Mouse (Mus musculus) layer of hippocampus, postnatal 25 days (tissue): ENCODE results near the gene Mettl7b. TPM values are rescaled to one million over a fixed set of nuclear protein-coding genes. Genes with fewer than 3 reads are reported as not detected.
"Not testable (repeated sequence)": the region's sequence is repeated elsewhere in the genome, so short reads cannot be mapped to it uniquely, and the experiment has no call there.

ENCODE experiments used
- DNase-seq, 2 experiments: peaks; one replicate each; pipeline ENCODE4 v3.0.0; 2022; ENCODE audit warnings: mixed read lengths in 2 of 2, low spot score in 1 of 2; ENCODE audit errors: extremely low spot score in 1 of 2
- total RNA-seq, 2 experiments: library from RNA; stranded (reverse); gene quantifications; 2 replicates each; pipeline ENCODE4 v1.2.3; 2021

Mettl7b gene
- not detected for total RNA-seq

DNA sequence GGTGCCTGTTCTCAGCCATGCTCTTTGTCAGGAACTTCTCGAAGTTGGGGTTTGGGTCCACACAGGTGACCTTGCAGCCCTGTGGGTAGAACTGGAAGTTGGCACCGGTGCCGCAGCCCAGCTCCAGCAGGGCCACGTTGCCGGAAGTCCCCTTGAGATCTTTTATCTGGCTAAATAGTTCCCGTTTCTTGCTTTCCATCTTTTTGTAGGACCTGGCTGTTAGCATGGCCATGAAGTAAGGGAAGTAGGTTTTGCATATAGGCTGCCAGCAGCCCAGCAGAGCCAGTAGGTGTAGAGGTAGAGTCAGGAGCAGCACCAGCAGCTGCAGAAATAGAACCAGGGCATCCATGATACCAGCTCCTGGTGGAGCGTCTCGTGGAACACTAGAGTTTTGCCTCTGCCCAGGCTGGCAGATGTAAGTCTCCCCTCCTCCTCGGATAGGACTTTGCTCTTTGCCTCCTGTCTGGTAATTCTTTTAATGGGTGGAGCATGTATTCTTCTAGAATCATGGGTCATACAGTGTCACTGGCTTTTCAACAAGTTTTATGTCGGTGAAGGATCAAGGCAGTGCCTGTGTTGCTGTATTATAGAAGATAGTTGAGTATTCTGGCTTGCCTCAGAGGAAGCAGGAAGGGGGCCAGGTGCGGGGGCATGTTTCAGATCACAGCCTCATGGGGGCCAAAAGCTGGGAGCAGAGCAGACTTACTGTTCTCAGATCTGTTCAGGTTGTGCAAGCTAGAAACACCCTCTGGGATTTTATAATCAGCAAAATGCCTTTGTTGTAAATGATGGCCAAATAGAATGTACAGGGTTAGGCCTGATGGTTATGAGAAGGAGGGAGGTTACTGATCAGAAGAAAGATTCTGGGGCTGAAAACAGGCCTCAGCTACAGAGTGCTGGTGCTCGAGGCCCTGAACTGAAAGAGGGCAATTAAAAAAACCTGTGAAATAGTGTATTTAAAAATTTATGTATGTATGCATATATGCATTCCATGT lies at the start of gene Mettl7b:
TSS of gene Mettl7b (minus strand) at position 399 of the 995 bp plus-strand sequence.
- DNase-seq = no peak

GRCm38 (mm10) chr10:129010288-129010841 lies 49.6 kb upstream of the Mettl7b start, which contains the start of gene Olfr763:
Gene Olfr763, plus strand, starts transcription at chr10:129010791.
- DNase-seq = no peak

DNA sequence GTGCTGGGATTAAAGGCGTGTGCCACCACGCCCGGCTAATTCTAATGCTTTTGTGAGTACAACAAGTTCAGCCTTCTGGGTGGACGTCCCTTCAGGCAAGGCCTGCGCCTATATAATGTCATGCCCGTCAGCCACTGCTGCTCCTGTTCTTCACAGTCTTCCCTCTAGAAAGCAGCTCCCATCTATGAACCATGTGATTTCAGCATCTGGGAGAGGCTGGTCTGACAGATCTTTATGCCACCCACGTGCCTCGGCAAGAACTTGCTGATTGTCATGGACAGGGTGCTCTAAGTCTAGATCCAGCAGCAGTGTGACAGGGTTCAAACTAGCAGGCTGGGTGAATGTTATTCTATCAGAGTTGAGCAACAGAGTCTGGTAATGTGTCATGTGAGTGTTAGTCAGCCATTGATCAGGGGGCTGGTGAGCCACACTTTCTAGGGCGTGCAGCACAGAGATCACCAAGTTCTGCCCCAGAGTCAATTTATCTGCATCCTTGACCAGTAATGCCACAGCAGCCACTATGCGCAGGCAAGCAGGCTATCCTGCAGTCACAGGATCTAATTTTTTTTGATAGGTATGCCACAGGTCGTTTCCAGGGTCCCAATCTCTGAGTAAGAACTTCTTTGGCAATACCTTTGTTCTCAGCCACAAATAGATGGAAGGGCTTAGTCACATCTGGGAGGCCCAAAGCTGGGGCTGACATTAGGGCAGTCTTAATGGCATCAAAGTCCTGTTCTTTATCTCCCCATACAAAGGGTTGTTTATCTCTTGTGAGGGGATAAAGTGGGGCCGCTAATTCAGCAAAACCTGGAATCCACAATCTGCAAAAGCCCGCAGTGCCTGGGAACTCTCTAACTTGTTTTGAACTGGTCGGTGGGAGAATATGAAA lies 43.5 kb upstream of the Mettl7b start:
- no peak for DNase-seq

DNA sequence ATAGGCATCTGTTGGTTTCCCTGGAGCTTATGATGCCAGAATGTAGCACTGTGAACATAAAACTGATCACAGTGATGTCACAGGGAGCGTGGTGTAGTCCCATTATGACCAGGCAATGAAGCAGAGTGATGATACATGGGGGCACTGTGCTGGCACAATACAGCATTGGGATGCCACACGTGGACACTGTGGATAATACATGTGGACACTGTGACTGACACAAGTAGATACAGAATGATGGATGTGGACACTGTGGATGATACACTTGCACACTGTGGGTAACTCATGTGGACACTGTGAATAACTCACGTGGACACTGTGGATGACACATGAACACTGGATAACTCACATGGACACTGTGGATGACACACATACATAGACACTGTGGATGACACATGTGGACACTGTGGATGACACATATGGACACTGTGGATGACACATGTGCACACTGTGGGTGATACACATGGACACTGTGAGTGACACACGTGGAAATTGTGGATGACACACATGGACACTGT lies 35.8 kb upstream of the Mettl7b start:
- DNase-seq = no peak

- no peak for DNase-seq
Measured at GRCm38 (mm10) chr10:128995796-128996195, 35.0 kb upstream of the Mettl7b start.

DNA sequence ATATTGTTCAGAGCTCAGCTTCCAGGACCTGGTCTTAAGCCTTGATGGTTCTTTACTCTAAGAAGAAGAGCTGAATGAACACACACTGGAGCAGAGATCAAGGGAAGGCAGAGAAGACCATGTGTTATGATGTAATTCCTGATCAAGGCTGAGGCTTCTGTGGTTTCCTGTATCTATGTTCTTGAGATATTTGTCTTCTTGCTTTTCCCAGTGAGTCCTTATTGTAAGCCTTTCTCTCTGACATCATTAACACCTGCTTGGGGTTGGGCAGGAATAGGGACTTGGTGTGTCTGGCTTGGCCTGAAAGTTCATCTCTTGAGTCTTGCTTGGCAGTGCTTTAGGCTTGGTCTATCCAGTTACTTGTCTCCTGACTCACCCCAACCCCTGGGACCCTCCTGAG lies 30.2 kb upstream of the Mettl7b start:
- no peak for DNase-seq

DNA sequence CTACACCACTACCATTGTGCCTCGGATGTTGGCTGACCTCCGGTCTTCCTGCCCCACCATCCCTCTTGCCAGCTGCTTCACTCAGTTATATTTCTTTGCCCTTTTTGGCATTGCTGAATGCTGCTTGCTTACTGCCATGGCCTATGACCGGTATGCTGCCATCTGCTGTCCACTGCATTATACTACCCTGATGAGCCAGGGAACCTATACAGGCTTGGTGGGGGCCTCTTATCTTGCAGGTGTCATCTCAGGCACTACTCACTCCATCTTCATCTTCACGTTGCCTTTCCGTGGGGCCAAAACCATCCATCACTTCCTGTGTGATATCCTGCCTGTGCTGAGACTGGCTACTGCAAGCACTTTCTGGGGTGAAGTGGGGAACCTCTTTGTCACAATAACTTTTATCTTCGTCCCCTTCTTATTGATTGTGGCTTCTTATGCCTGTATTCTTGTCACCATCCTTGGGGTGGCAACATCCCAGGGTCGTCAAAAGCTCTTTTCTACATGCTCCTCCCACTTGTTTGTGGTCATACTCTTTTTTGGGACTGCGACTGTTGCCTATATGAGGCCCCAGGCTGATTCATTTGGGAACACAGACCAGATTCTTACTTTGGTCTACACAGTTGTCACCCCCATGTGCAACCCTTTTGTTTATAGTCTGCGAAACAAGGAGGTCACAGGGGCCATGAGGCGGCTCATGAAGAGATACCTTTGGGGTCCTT lies 29.5 kb upstream of the Mettl7b start:
- DNase-seq = not testable (repeated sequence)

GRCm38 (mm10) chr10:128989131-128989530 lies 28.3 kb upstream of the Mettl7b start, which contains the start of gene Olfr9:
Gene Olfr9, plus strand, starts transcription at chr10:128989431.
- DNase-seq = not testable (repeated sequence)

DNA sequence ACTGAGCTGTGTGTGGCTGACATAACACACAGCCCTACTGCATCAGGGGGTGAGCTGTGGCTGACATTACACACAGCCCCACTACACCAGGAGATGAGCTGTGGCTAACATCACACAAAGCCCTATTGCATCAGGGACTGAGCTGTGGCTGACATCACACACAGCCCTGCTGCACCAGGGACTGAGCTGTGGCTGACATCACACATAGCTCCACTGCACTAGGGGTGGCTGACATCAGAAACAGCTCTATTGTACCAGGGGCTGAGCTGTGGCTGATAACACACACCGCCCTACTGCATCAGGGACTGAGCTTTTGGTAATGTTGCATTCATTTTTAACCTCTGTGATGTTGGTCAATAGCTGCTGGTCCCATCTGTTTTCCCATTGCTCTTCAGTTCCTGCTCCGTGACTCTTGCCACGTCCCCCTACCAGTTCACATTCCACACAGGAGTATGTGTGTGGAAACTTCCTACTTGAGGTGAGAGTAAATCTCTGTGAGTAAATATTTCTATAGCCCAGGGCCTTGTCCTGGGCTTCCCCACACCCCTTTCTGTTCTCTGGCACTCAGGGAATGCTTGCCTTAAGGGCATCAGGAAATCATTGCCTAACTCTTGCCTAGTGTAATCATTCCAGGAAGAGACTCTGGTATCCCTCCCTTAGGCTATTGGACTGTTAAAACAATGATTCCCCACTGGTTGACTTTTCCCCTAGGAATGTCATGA lies 20.0 kb upstream of the Mettl7b start:
- no peak for DNase-seq

DNA sequence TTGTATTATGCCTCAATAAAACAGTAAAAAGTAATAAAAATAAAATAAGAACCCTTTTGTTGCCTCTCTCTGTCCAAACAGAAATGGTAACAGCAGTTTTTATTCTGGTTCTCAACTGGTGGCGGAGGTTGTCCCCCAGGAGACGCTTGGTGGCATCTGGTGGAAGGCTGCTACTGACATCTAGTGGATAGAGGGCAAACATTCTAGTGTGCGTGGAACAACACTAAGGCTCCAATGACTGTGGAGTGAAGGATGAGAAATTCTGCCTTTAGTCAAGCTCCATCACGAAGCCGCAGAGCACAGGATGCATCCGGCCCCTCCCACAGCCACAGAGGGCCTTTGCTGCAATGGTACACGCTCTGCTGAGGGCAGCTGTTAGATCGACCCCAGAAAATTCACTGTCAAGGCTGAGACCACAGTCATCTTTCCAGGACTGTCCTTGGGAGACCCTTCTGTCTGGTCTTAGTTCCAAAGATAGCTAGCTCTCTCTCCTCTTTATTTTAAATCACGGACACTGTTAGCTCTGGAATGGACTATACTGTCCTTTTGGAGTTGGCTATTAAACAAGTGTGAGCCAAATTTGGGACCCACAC lies 16.8 kb upstream of the Mettl7b start:
- DNase-seq = peak in 1 of 2 experiments; percentile 27

DNA sequence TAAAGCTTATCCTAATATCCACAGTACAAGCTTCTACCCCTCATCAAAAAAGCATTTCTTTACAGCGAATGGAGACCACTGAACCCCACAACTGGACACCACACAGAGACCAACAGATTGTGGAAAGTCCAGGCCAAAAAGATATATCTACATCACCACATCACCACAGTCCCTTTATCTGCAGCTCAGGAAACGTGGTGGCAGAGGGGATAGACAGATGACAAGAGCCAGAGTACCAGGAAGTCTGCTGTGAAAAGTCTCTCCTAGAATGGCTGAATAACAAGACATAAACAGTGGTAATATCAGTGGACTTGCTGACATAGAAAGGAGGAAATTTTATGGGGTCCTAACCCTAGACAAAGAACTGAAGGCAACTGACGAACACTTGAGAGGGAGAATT lies 15.6 kb upstream of the Mettl7b start:
- no peak for DNase-seq

GRCm38 (mm10) chr10:128972841-128973240 lies 12.1 kb upstream of the Mettl7b start:
- DNase-seq = no peak

- no peak for DNase-seq
Measured at GRCm38 (mm10) chr10:128970740-128971250, 10.0 kb upstream of the Mettl7b start.

DNA sequence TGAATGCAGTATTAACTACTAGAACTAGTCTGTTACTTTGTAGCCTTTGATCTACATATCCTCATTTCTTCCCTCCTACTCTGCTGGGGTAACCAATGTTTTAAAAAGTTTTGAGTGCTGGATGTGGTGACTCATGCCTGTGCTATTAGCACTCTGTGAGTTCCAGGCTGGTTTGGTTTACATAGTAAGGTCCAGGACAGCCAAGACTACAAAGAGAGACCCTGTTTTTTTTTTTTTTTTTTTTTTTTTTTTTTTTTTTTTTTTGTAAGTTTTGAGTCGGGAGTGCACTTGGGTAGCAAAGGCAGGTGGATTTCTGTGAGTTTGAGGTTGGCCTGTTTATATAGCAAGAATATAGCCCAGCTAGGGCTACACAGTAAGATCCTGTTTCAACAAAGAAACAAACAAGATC lies 7.6 kb upstream of the Mettl7b start:
- DNase-seq = no peak

- no peak for DNase-seq
Measured at GRCm38 (mm10) chr10:128965871-128966270, 5.1 kb upstream of the Mettl7b start.

GRCm38 (mm10) chr10:128964961-128965360 lies 4.2 kb upstream of the Mettl7b start:
- DNase-seq = no peak

DNA sequence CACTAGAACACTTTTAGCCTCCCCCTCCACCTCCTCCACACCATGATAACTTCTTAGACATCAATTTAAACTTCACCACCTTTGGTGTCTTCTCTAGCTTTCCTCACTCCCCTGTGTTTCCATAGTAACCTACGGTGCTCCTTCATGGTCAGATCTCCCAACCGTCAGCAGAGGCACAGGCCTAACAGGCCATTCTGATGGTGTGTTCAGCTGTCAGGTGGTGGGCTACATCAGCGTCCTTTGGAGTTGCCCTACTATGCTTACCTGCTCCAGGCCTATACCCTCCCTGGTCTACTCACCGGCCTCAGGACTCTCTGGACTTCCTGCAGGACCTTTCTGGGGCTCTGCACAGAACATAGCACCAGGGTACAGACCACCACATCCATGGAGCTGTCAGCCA lies 646 bp downstream of the Mettl7b start:
- DNase-seq = no peak

DNA sequence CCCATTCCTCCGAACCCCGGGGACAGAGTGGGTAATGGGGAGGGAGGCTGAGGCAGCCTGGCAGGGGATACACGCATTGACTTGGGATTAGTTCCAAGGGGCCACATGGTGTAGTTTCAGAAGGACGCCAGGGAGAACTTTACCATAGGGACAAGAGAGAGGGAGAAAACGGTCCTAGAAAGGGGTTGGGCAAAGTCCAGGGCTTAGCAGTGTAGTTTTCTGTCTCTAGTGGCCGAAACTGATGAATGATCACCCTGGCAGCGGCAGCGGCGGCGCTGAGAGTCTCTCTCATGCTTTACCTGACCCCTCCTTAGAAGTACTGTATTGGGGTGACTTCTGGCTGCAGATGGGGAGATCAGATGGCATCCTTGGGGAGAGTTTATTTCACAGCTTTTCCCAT lies 2.4 kb downstream of the Mettl7b start:
- DNase-seq = no peak
